Mouse (Mus musculus) MEL (cell line): ENCODE measurements around the gene Foxf2. TPM values are rescaled to one million over a fixed set of nuclear protein-coding genes. Genes with fewer than 3 reads are reported as not detected.
A peak's percentile ranks its signal among the peaks of the same experiment; 100 is the strongest.

Source experiments
- DNase-seq: peaks from one replicate; pipeline ENCODE4 v3.0.0; 2011; ENCODE audit warnings: low read depth, low spot score
- H3K27ac ChIP-seq: 2 replicates; pipeline ENCODE4 v1.5.1; 2012; ENCODE audit warnings: low read depth, mild to moderate bottlenecking, control low read depth, low read length, moderate library complexity; ENCODE audit not compliant: control insufficient read depth
- H3K27me3 ChIP-seq, 2 experiments: fragments of 150-350 bp in 1 of 2; sonication (generic) in 1 of 2; 2 replicates each; pipeline ENCODE4 v1.6.1; 2012; ENCODE audit warnings: low read length in 2 of 2, mild to moderate bottlenecking in 2 of 2, improper control_type of control experiment in 1 of 2, moderate library complexity in 1 of 2; ENCODE audit not compliant: insufficient read depth in 2 of 2, control insufficient read depth in 1 of 2
- H3K36me3 ChIP-seq, 2 experiments: 2 replicates each; pipeline ENCODE4 v1.6.1; 2012 to 2014; ENCODE audit warnings: low read length in 2 of 2, improper control_type of control experiment in 1 of 2, inconsistent platforms in 1 of 2, mild to moderate bottlenecking in 1 of 2; ENCODE audit not compliant: insufficient read depth in 2 of 2, control insufficient read depth in 1 of 2
- H3K4me1 ChIP-seq, 2 experiments: fragments of 150-350 bp in 1 of 2; sonication (generic) in 1 of 2; 2 replicates each; pipeline ENCODE4 v1.6.1; 2012; ENCODE audit warnings: low read length in 2 of 2, improper control_type of control experiment in 1 of 2, mild to moderate bottlenecking in 1 of 2; ENCODE audit not compliant: insufficient read depth in 2 of 2, control insufficient read depth in 1 of 2
- H3K4me3 ChIP-seq, 2 experiments: fragments of 150-350 bp in 1 of 2; sonication (generic) in 1 of 2; 2 replicates each; pipeline ENCODE4 v1.5.1; 2012; ENCODE audit warnings: low read depth in 2 of 2, low read length in 2 of 2, mild to moderate bottlenecking in 2 of 2, moderate library complexity in 2 of 2, control low read depth in 1 of 2, improper control_type of control experiment in 1 of 2; ENCODE audit not compliant: control insufficient read depth in 1 of 2, insufficient read depth in 1 of 2
- H3K79me2 ChIP-seq: 2 replicates; pipeline ENCODE4 v1.6.1; 2012; ENCODE audit warnings: mild to moderate bottlenecking, low read length, moderate library complexity; ENCODE audit not compliant: control insufficient read depth, poor library complexity, insufficient read depth
- H3K9ac ChIP-seq: 2 replicates; pipeline ENCODE4 v1.6.1; 2012; ENCODE audit warnings: low read depth, mild to moderate bottlenecking, control low read depth, low read length, moderate library complexity; ENCODE audit not compliant: control insufficient read depth, poor library complexity, severe bottlenecking
- H3K9me3 ChIP-seq: fragments of 150-350 bp; sonication (generic); replicated peaks from 2 replicates; pipeline ENCODE4 v1.6.1; 2012; ENCODE audit warnings: mild to moderate bottlenecking, low read length, improper control_type of control experiment, moderate library complexity; ENCODE audit not compliant: insufficient read depth
- BHLHE40 ChIP-seq: IDR thresholded peaks from 2 replicates; pipeline ENCODE4 v1.6.1; 2012; ENCODE audit warnings: low read depth, mild to moderate bottlenecking, inconsistent platforms, low read length, improper control_type of control experiment, borderline replicate concordance
- CHD1 ChIP-seq: IDR thresholded peaks from 2 replicates; pipeline ENCODE4 v1.6.1; 2012; ENCODE audit warnings: low read depth, mild to moderate bottlenecking, inconsistent platforms, low read length, improper control_type of control experiment
- CTCF ChIP-seq, 3 experiments: IDR thresholded peaks in 2 of 3; conservative IDR thresholded peaks in 1 of 3; 2 replicates each; pipeline ENCODE4 v1.5.1; 2011 to 2012; ENCODE audit warnings: low read length in 3 of 3, low read depth in 2 of 3, mild to moderate bottlenecking in 2 of 3, improper control_type of control experiment in 1 of 3, inconsistent platforms in 1 of 3, mixed read lengths in 1 of 3, moderate library complexity in 1 of 3; ENCODE audit not compliant: control insufficient read depth in 1 of 3, insufficient read depth in 1 of 3, poor library complexity in 1 of 3, severe bottlenecking in 1 of 3
- E2F4 ChIP-seq: IDR thresholded peaks from 2 replicates; pipeline ENCODE4 v1.6.1; 2011; ENCODE audit warnings: low read depth, low read length, improper control_type of control experiment, borderline replicate concordance
- ELF1 ChIP-seq: IDR thresholded peaks from 2 replicates; pipeline ENCODE4 v1.6.1; 2014; ENCODE audit warnings: low read depth, mild to moderate bottlenecking, inconsistent platforms, low read length, improper control_type of control experiment, moderate library complexity
- EP300 ChIP-seq, 2 experiments: IDR thresholded peaks; 2 replicates each; pipeline ENCODE4 v1.6.1; 2011; ENCODE audit warnings: improper control_type of control experiment in 2 of 2, low read length in 2 of 2, low read depth in 1 of 2, mild to moderate bottlenecking in 1 of 2
- ETS1 ChIP-seq: IDR thresholded peaks from 2 replicates; pipeline ENCODE4 v1.6.1; 2012; ENCODE audit warnings: low read depth, mild to moderate bottlenecking, inconsistent platforms, low read length, improper control_type of control experiment, moderate library complexity
- GATA1 ChIP-seq: IDR thresholded peaks from 2 replicates; pipeline ENCODE4 v1.6.1; 2011; ENCODE audit warnings: low read depth, low read length, improper control_type of control experiment
- HCFC1 ChIP-seq: IDR thresholded peaks from 2 replicates; pipeline ENCODE4 v1.6.1; 2012; ENCODE audit warnings: low read depth, mild to moderate bottlenecking, inconsistent platforms, low read length, improper control_type of control experiment, moderate library complexity
- KAT2A ChIP-seq: conservative IDR thresholded peaks from 2 replicates; pipeline ENCODE4 v1.6.1; 2012; ENCODE audit warnings: low read depth, low read length, improper control_type of control experiment, inconsistent platforms
- MAFK ChIP-seq: IDR thresholded peaks from 2 replicates; pipeline ENCODE4 v1.6.1; 2011; ENCODE audit warnings: low read depth, mild to moderate bottlenecking, low read length, improper control_type of control experiment, borderline replicate concordance
- MAX ChIP-seq: IDR thresholded peaks from 2 replicates; pipeline ENCODE4 v1.6.1; 2011; ENCODE audit warnings: low read length, improper control_type of control experiment
- MEF2A ChIP-seq: IDR thresholded peaks from 2 replicates; pipeline ENCODE4 v1.6.1; 2014; ENCODE audit warnings: low read depth, mild to moderate bottlenecking, inconsistent platforms, low read length, improper control_type of control experiment; ENCODE audit not compliant: poor library complexity, insufficient replicate concordance, severe bottlenecking; ENCODE audit errors: extremely low read depth
- MXI1 ChIP-seq: IDR thresholded peaks from 2 replicates; pipeline ENCODE4 v1.6.1; 2011; ENCODE audit warnings: mild to moderate bottlenecking, low read depth, low read length, improper control_type of control experiment
- MYB ChIP-seq: IDR thresholded peaks from 2 replicates; pipeline ENCODE4 v1.6.1; 2011; ENCODE audit warnings: mild to moderate bottlenecking, low read depth, low read length, improper control_type of control experiment
- NELFE ChIP-seq: IDR thresholded peaks from 2 replicates; pipeline ENCODE4 v1.6.1; 2011; ENCODE audit warnings: low read depth, low read length, improper control_type of control experiment
- NRF1 ChIP-seq: IDR thresholded peaks from 2 replicates; pipeline ENCODE4 v1.6.1; 2014; ENCODE audit warnings: low read depth, mild to moderate bottlenecking, inconsistent platforms, low read length, improper control_type of control experiment, moderate library complexity; ENCODE audit not compliant: poor library complexity, insufficient read depth, severe bottlenecking
- POLR2A ChIP-seq, 2 experiments: IDR thresholded peaks; 2 replicates each; pipeline ENCODE4 v1.6.1; 2011 to 2012; ENCODE audit warnings: low read length in 2 of 2, mild to moderate bottlenecking in 2 of 2, control low read depth in 1 of 2, improper control_type of control experiment in 1 of 2, low read depth in 1 of 2, moderate library complexity in 1 of 2; ENCODE audit not compliant: control insufficient read depth in 1 of 2, insufficient read depth in 1 of 2, poor library complexity in 1 of 2
- POLR2AphosphoS5 ChIP-seq: IDR thresholded peaks from 2 replicates; pipeline ENCODE4 v1.6.1; 2012; ENCODE audit warnings: low read depth, borderline replicate concordance, mild to moderate bottlenecking, inconsistent platforms, low read length, moderate library complexity, mixed read lengths
- RAD21 ChIP-seq: IDR thresholded peaks from 2 replicates; pipeline ENCODE4 v1.6.1; 2011; ENCODE audit warnings: mild to moderate bottlenecking, low read depth, low read length, improper control_type of control experiment
- RCOR1 ChIP-seq: IDR thresholded peaks from 2 replicates; pipeline ENCODE4 v1.6.1; 2012; ENCODE audit warnings: low read depth, mild to moderate bottlenecking, inconsistent platforms, low read length, improper control_type of control experiment
- SIN3A ChIP-seq: IDR thresholded peaks from 2 replicates; pipeline ENCODE4 v1.6.1; 2012; ENCODE audit warnings: low read length, improper control_type of control experiment, inconsistent platforms
- SMC3 ChIP-seq: IDR thresholded peaks from 2 replicates; pipeline ENCODE4 v1.6.1; 2011; ENCODE audit warnings: low read depth, low read length, improper control_type of control experiment
- TAL1 ChIP-seq: IDR thresholded peaks from 2 replicates; pipeline ENCODE4 v1.6.1; 2012; ENCODE audit warnings: mild to moderate bottlenecking, inconsistent platforms, low read length, moderate library complexity, mixed read lengths
- TBP ChIP-seq: IDR thresholded peaks from 2 replicates; pipeline ENCODE4 v1.8.0; 2011; ENCODE audit warnings: low read depth, low read length, improper control_type of control experiment
- TCF12 ChIP-seq: IDR thresholded peaks from 2 replicates; pipeline ENCODE4 v1.6.1; 2014; ENCODE audit warnings: low read depth, mild to moderate bottlenecking, inconsistent platforms, low read length, improper control_type of control experiment, moderate library complexity
- ZC3H11A ChIP-seq: IDR thresholded peaks from 2 replicates; pipeline ENCODE4 v1.6.1; 2012; ENCODE audit warnings: low read depth, mild to moderate bottlenecking, inconsistent platforms, low read length, improper control_type of control experiment
- ZMIZ1 ChIP-seq: IDR thresholded peaks from 2 replicates; pipeline ENCODE4 v1.6.1; 2012; ENCODE audit warnings: low read depth, mild to moderate bottlenecking, inconsistent platforms, low read length, improper control_type of control experiment, moderate library complexity
- polyA plus RNA-seq, 2 experiments: library from polyadenylated mRNA; stranded (reverse) in 1 of 2; unstranded in 1 of 2; fragments of >175 nt in 1 of 2; fragments of >200 nt in 1 of 2; gene quantifications; 2 replicates each; pipeline versions ENCODE4 v1.2.1 to v1.2.4; 2012; ENCODE audit warnings: low replicate concordance in 2 of 2, low read depth in 1 of 2; ENCODE audit not compliant: insufficient read length in 2 of 2, insufficient read depth in 1 of 2, missing spikeins in 1 of 2
- total RNA-seq: library from RNA; depleted of rRNA; stranded (reverse); fragments of 300-350 nt; gene quantifications from 2 replicates; pipeline ENCODE4 v1.2.3, GENCODE M21; 2012

Foxf2 gene
- total and polyA plus RNA-seq, 3 experiments = not detected

- peaks cover 0 to 1% of the 10 kb centered on the region in 2 experiments; a peak in 1 of 4 replicates for H3K27me3 ChIP-seq
- no peaks in the 10 kb centered on the region for H3K79me2 ChIP-seq
- H3K4me1 ChIP-seq = no peaks in the 10 kb centered on the region
- H3K27ac ChIP-seq = no peak overlapping the region
- no peak overlapping the region for H3K9ac ChIP-seq
- no peaks in the 10 kb centered on the region for H3K36me3 ChIP-seq
- H3K9me3 ChIP-seq = no peaks in the 10 kb centered on the region
- peak; percentile 60 for DNase-seq
- H3K4me3 ChIP-seq = no peak overlapping the region
- TF ChIP-seq RAD21 (peak; percentile 88), ZC3H11A (peak; percentile 47; the same call in 1 of the 2 replicates), MEF2A (no peak), TBP (no peak), TCF12 (no peak), EP300 (IDR thresholded peaks at IDR 0.05; ENCODE audit: low read depth in 1 of 2, low read length in 2 of 2) (no peak), E2F4 (no peak), CTCF (IDR thresholded peaks at IDR 0.05 in 2 of 3, conservative IDR thresholded peaks at IDR 0.05 in 1 of 3; ENCODE audit: control insufficient read depth in 1 of 3, insufficient read depth in 1 of 3, low read depth in 2 of 3, low read length in 3 of 3, poor library complexity in 1 of 3, severe bottlenecking in 1 of 3) (peak; percentile 21 to 78 (median 28); a peak in 5 of 6 replicates), GATA1 (no peak), TAL1 (no peak), SMC3 (peak; percentile 74), ETS1 (no peak), POLR2AphosphoS5 (no peak), SIN3A (no peak), CHD1 (no peak)
These were observed 33.3 kb downstream of the Foxf2 start for GRCm38 (mm10) chr13:31658963-31659362.

- TF ChIP-seq RCOR1 (no peak), MAFK (no peak), BHLHE40 (no peak), SIN3A (no peak), ZMIZ1 (no peak), NRF1 (no peak), MXI1 (no peak), EP300 (IDR thresholded peaks at IDR 0.05; ENCODE audit: low read depth in 1 of 2, low read length in 2 of 2) (no peak), NELFE (no peak), RAD21 (no peak), CTCF (IDR thresholded peaks at IDR 0.05 in 2 of 3, conservative IDR thresholded peaks at IDR 0.05 in 1 of 3; ENCODE audit: control insufficient read depth in 1 of 3, insufficient read depth in 1 of 3, low read depth in 2 of 3, low read length in 3 of 3, poor library complexity in 1 of 3, severe bottlenecking in 1 of 3) (no peak), MYB (no peak), HCFC1 (no peak), TAL1 (no peak), POLR2A (IDR thresholded peaks at IDR 0.05; ENCODE audit: control insufficient read depth in 1 of 2, insufficient read depth in 1 of 2, low read depth in 1 of 2, low read length in 2 of 2, poor library complexity in 1 of 2) (no peak), ELF1 (no peak), MAX (no peak), KAT2A (no peak), TBP (no peak)
- no peaks in the 10 kb centered on the region for H3K4me1 ChIP-seq
- H3K9me3 ChIP-seq = no peaks in the 10 kb centered on the region
- no peak for DNase-seq
- no peak overlapping the region for H3K4me3 ChIP-seq
- H3K9ac ChIP-seq = no peak overlapping the region
- H3K27ac ChIP-seq = no peak overlapping the region
- no peaks in the 10 kb centered on the region for H3K36me3 ChIP-seq
- no peaks in the 10 kb centered on the region for H3K79me2 ChIP-seq
- H3K27me3 ChIP-seq = peaks cover 0 to 1% of the 10 kb centered on the region in 2 experiments; a peak in 1 of 4 replicates
These were observed 35.6 kb downstream of the Foxf2 start for GRCm38 (mm10) chr13:31661211-31661610.
